9 mouse cellular contexts compared by ENCODE assay signal in genomic region chr14:77926718-77927117, GRCm38 (mm10). TPM values are rescaled to one million over a fixed set of nuclear protein-coding genes. Genes with fewer than 3 reads are reported as not detected.
DNase-seq lines count a peak whose midpoint lies in the region; ATAC-seq and TF ChIP-seq lines count a peak whose summit lies in the region.
"Had no signal": no experiment of that assay in that cellular context is flagged by ENCODE, and none has a peak within 500 bp of the region (broad histone marks: within the 10 kb centered on the region; RNA-seq: fewer than 3 reads in every experiment).

No protein-coding gene starts in this region.

- DNase-seq in hindbrain, embryonic 11.5 days (ENCODE audit: low spot score), result peak; percentile 51
- no peak for DNase-seq in hindbrain, embryonic 14.5 days (ENCODE audit: low spot score)
- peak; percentile 8 to 16 for DNase-seq in spleen, adult 2 months (ENCODE audit: low read depth in 1 of 2, low spot score in 2 of 2)
- no peak for DNase-seq in spleen, adult 12 weeks (ENCODE audit: low spot score)
- DNase-seq in brain, embryonic 14.5 days (ENCODE audit: low read depth), result peak; percentile 58
- DNase-seq in left cerebral cortex, adult 2 months (ENCODE audit: extremely low spot score in 1 of 2, low spot score in 2 of 2), result peak; percentile 31 to 36
- DNase-seq in thymus, adult 2 months, result peak; percentile 61
- no peak for DNase-seq in MN1 (ENCODE audit: low spot score)

- no peak overlapping the region for H3K27ac ChIP-seq in hindbrain, embryonic 11.5 days (ENCODE audit: low read depth, low read length)
- H3K27ac ChIP-seq in hindbrain, embryonic 14.5 days, result no peak overlapping the region
- H3K27ac ChIP-seq in spleen, adult 2 months (ENCODE audit: insufficient read depth, low read length), result no peak overlapping the region
- no peak overlapping the region for H3K27ac ChIP-seq in left cerebral cortex, adult 2 months
- H3K27ac ChIP-seq in thymus, adult 2 months (ENCODE audit: control insufficient read depth, insufficient read depth, low read length), result no peak overlapping the region
- H3K27ac ChIP-seq: embryonic facial prominence, embryonic 13.5 days had no signal

- intact Hi-C loops in left cerebral cortex, adult 2 months (cut with DNase I), result loop anchor here (2.0 to 5.0 kb wide), 2 partner anchors 786 to 874 kb away; no protein-coding TSS in a partner anchor

- no peak overlapping the region for H3K4me2 ChIP-seq in hindbrain, embryonic 11.5 days (replicated peaks; ENCODE audit: low read depth, low read length)
- H3K4me2 ChIP-seq in hindbrain, embryonic 14.5 days (replicated peaks), result no peak overlapping the region
- H3K4me2 ChIP-seq: embryonic facial prominence, embryonic 13.5 days had no signal

- 47% methylated on average over 3 of the region's 3 CpGs for WGBS in hindbrain, embryonic 11.5 days
- 46% methylated on average over 3 of the region's 3 CpGs for WGBS in hindbrain, embryonic 14.5 days
- 72% methylated on average over 3 of the region's 3 CpGs for WGBS in spleen, adult 2 months
- 69% methylated on average over 3 of the region's 3 CpGs for WGBS in thymus, adult 2 months

- H3K27me3 ChIP-seq in hindbrain, embryonic 11.5 days (ENCODE audit: control insufficient read depth, insufficient read depth, low read length), result no peaks in the 10 kb centered on the region
- no peaks in the 10 kb centered on the region for H3K27me3 ChIP-seq in hindbrain, embryonic 14.5 days (ENCODE audit: control insufficient read depth, insufficient read depth, low read length)
- H3K27me3 ChIP-seq in spleen, adult 2 months (ENCODE audit: control insufficient read depth, insufficient read depth, low read length), result no peaks in the 10 kb centered on the region
- no peaks in the 10 kb centered on the region for H3K27me3 ChIP-seq in thymus, adult 2 months (ENCODE audit: control insufficient read depth, insufficient read depth, low read length)
- H3K27me3 ChIP-seq: embryonic facial prominence, embryonic 13.5 days had no signal

- no peak overlapping the region for H3K9ac ChIP-seq in hindbrain, embryonic 11.5 days (ENCODE audit: low read depth, low read length)
- H3K9ac ChIP-seq in hindbrain, embryonic 14.5 days, result no peak overlapping the region
- H3K9ac ChIP-seq: embryonic facial prominence, embryonic 13.5 days had no signal

- no peak for TF ChIP-seq POLR2A in spleen, adult 2 months (IDR thresholded peaks at IDR 0.05; ENCODE audit: low read depth, low read length)
- no peak for TF ChIP-seq POLR2A in brain, embryonic 14.5 days (IDR thresholded peaks at IDR 0.05; ENCODE audit: borderline replicate concordance, extremely low read depth, insufficient read depth, insufficient read length, poor library complexity, severe bottlenecking)
- no peak for TF ChIP-seq POLR2A in thymus, adult 2 months (IDR thresholded peaks at IDR 0.05; ENCODE audit: control insufficient read depth, extremely low read depth, insufficient read depth, low read length, poor library complexity)

- no peaks in the 10 kb centered on the region for H3K4me1 ChIP-seq in hindbrain, embryonic 11.5 days (replicated peaks; ENCODE audit: control insufficient read depth, insufficient read depth, low read length)
- H3K4me1 ChIP-seq in hindbrain, embryonic 14.5 days (replicated peaks; ENCODE audit: control insufficient read depth, insufficient read depth, low read length), result no peaks in the 10 kb centered on the region
- H3K4me1 ChIP-seq in spleen, adult 2 months (ENCODE audit: control insufficient read depth, insufficient read depth, insufficient read length), result no peaks in the 10 kb centered on the region
- H3K4me1 ChIP-seq in thymus, adult 2 months (replicated peaks; ENCODE audit: control insufficient read depth, insufficient read depth, low read length), result peaks cover 4% of the 10 kb centered on the region

- TF ChIP-seq CTCF in spleen, adult 2 months (IDR thresholded peaks at IDR 0.05; ENCODE audit: extremely low read depth, insufficient read depth, insufficient read length, insufficient replicate concordance), result peak; percentile 22; the same call in 1 of the 2 replicates
- TF ChIP-seq CTCF in brain, embryonic 14.5 days (IDR thresholded peaks at IDR 0.05; ENCODE audit: borderline replicate concordance, extremely low read depth, insufficient read depth, insufficient read length), result peak; percentile 54; the same call in 1 of the 2 replicates
- peak; percentile 72 for TF ChIP-seq CTCF in left cerebral cortex, adult 2 months (IDR thresholded peaks at IDR 0.05)
- no peak for TF ChIP-seq CTCF in thymus, adult 2 months (IDR thresholded peaks at IDR 0.05; ENCODE audit: borderline replicate concordance, control insufficient read depth, extremely low read depth, insufficient read depth, low read length, poor library complexity)

- no peaks in the 10 kb centered on the region for H3K36me3 ChIP-seq in hindbrain, embryonic 11.5 days (ENCODE audit: control insufficient read depth, insufficient read depth, low read length)
- no peaks in the 10 kb centered on the region for H3K36me3 ChIP-seq in hindbrain, embryonic 14.5 days (replicated peaks; ENCODE audit: control insufficient read depth, insufficient read depth)
- H3K36me3 ChIP-seq in spleen, adult 2 months (ENCODE audit: control insufficient read depth, insufficient read depth, low read length), result peaks cover 7% of the 10 kb centered on the region
- peaks cover 14% of the 10 kb centered on the region for H3K36me3 ChIP-seq in thymus, adult 2 months (ENCODE audit: control insufficient read depth, insufficient read depth, low read length)
- H3K36me3 ChIP-seq: embryonic facial prominence, embryonic 13.5 days had no signal

- no peak overlapping the region for H3K4me3 ChIP-seq in hindbrain, embryonic 11.5 days (ENCODE audit: low read depth, low read length)
- no peak overlapping the region for H3K4me3 ChIP-seq in hindbrain, embryonic 14.5 days (replicated peaks; ENCODE audit: low read length)
- no peak overlapping the region for H3K4me3 ChIP-seq in spleen, adult 2 months (ENCODE audit: extremely low read depth, insufficient read depth, insufficient read length)
- no peak overlapping the region for H3K4me3 ChIP-seq in left cerebral cortex, adult 2 months
- no peak overlapping the region for H3K4me3 ChIP-seq in thymus, adult 2 months (ENCODE audit: control insufficient read depth, insufficient read depth, low read length)
- H3K4me3 ChIP-seq: embryonic facial prominence, embryonic 13.5 days had no signal

- H3K9me3 ChIP-seq in hindbrain, embryonic 11.5 days (ENCODE audit: control insufficient read depth, low read length), result no peaks in the 10 kb centered on the region
- H3K9me3 ChIP-seq in hindbrain, embryonic 14.5 days (ENCODE audit: control insufficient read depth, low read length), result no peaks in the 10 kb centered on the region
- H3K9me3 ChIP-seq: embryonic facial prominence, embryonic 13.5 days had no signal

- no peak for ATAC-seq in hindbrain, embryonic 11.5 days (ENCODE audit: low FRiP score)
- ATAC-seq in hindbrain, embryonic 14.5 days (ENCODE audit: low FRiP score), result no peak

RNA-seq across cellular contexts. Expression of gene Epsti1, which starts 22.7 kb away (rescaled TPM):
- polyA plus RNA-seq in hindbrain, embryonic 11.5 days (2014; fragmentation: Nextera tagmentation; extraction: Ambion mirVana), result 0.23 and 0.31 TPM in 2 replicates
- polyA plus RNA-seq in hindbrain, embryonic 14.5 days (2014; fragmentation: Nextera tagmentation; extraction: Ambion mirVana), result 0.14 and 0.33 TPM in 2 replicates
- polyA plus RNA-seq in spleen, adult 2 months (2012; rRNA removed), result 35.3 and 49.6 TPM in 2 replicates
- 0.15 and 0.28 TPM in 2 replicates for polyA plus RNA-seq in brain, embryonic 14.5 days (2012; rRNA removed)
- under 1 TPM; 0.42 to 0.54 TPM for total RNA-seq in left cerebral cortex, adult 2 months (2021)
- polyA plus RNA-seq in thymus, adult 2 months (2012; rRNA removed), result 48.6 and 64.6 TPM in 2 replicates

RNA-seq across cellular contexts. Expression of gene Dnajc15, which starts 51.8 kb away (rescaled TPM):
- 105 and 108 TPM in 2 replicates for polyA plus RNA-seq in hindbrain, embryonic 11.5 days (2014; fragmentation: Nextera tagmentation; extraction: Ambion mirVana)
- 90.3 and 95.3 TPM in 2 replicates for polyA plus RNA-seq in hindbrain, embryonic 14.5 days (2014; fragmentation: Nextera tagmentation; extraction: Ambion mirVana)
- 3.5 and 4.0 TPM in 2 replicates for polyA plus RNA-seq in spleen, adult 2 months (2012; rRNA removed)
- 14.2 and 15.5 TPM in 2 replicates for polyA plus RNA-seq in brain, embryonic 14.5 days (2012; rRNA removed)
- 10 to 100 TPM; 66.7 to 72.8 TPM for total RNA-seq in left cerebral cortex, adult 2 months (2021)
- polyA plus RNA-seq in thymus, adult 2 months (2012; rRNA removed), result 12.3 and 21.6 TPM in 2 replicates

Comparison
In these comparisons a context has a peak if more than half of its experiments do, and no peak if none do; other contexts are left out.
1. DNase-seq: peak in hindbrain, embryonic 11.5 days (single experiment), spleen, adult 2 months (2 of 2), brain, embryonic 14.5 days (single experiment), left cerebral cortex, adult 2 months (2 of 2) and thymus, adult 2 months (single experiment); none in hindbrain, embryonic 14.5 days (single experiment), spleen, adult 12 weeks (single experiment) and MN1 (single experiment).
2. RNA of gene Epsti1, which starts 22.7 kb away (polyA plus RNA-seq): 48.6 to 64.6 TPM in thymus, adult 2 months and 35.3 to 49.6 TPM in spleen, adult 2 months; 0.14 to 0.33 TPM in hindbrain, embryonic 14.5 days, 0.23 to 0.31 TPM in hindbrain, embryonic 11.5 days and 0.15 to 0.28 TPM in brain, embryonic 14.5 days; every median in the first group is over 10 times any median in the second.